Mouse (Mus musculus) hindbrain, embryonic 11.5 days (tissue): ENCODE data around the gene 4931428F04Rik. TPM values are rescaled to one million over a fixed set of nuclear protein-coding genes. Genes with fewer than 3 reads are reported as not detected.

ENCODE experiments used
- ATAC-seq: fragments of 200-750 bp; cut with Nextera tagmentation; 2 replicates; pipeline ENCODE4 v1.8.0; 2017; ENCODE audit warnings: mild to moderate bottlenecking, moderate TSS enrichment, moderate library complexity; ENCODE audit not compliant: low FRiP score
- DNase-seq: peaks from one replicate; pipeline ENCODE4 v3.0.0-alpha.2; 2015; ENCODE audit warnings: low spot score
- H3K27ac ChIP-seq: fragments of 300-500 bp; sonication (generic); 2 replicates; pipeline ENCODE4 v1.5.1; 2014; ENCODE audit warnings: mild to moderate bottlenecking, low read depth, low read length
- H3K27me3 ChIP-seq: fragments of 300-500 bp; sonication (generic); 2 replicates; pipeline ENCODE4 v1.6.1; 2014; ENCODE audit warnings: mild to moderate bottlenecking, low read length, moderate library complexity, mixed read lengths; ENCODE audit not compliant: control insufficient read depth, insufficient read depth
- H3K36me3 ChIP-seq: fragments of 300-500 bp; sonication (generic); 2 replicates; pipeline ENCODE4 v1.6.1; 2014; ENCODE audit warnings: mild to moderate bottlenecking, low read length, moderate library complexity, mixed read lengths; ENCODE audit not compliant: control insufficient read depth, insufficient read depth
- H3K4me1 ChIP-seq: fragments of 300-500 bp; sonication (generic); replicated peaks from 2 replicates; pipeline ENCODE4 v1.6.1; 2014; ENCODE audit warnings: low read length, mixed read lengths; ENCODE audit not compliant: control insufficient read depth, insufficient read depth
- H3K4me2 ChIP-seq: fragments of 300-500 bp; sonication (generic); replicated peaks from 2 replicates; pipeline ENCODE4 v1.6.1; 2014; ENCODE audit warnings: mild to moderate bottlenecking, low read depth, low read length
- H3K4me3 ChIP-seq: fragments of 300-500 bp; sonication (generic); 2 replicates; pipeline ENCODE4 v1.5.1; 2014; ENCODE audit warnings: low read depth, low read length
- H3K9ac ChIP-seq: fragments of 300-500 bp; sonication (generic); 2 replicates; pipeline ENCODE4 v1.6.1; 2014; ENCODE audit warnings: low read depth, low read length
- H3K9me3 ChIP-seq: fragments of 300-500 bp; sonication (generic); 2 replicates; pipeline ENCODE4 v1.6.1; 2016; ENCODE audit warnings: low read length; ENCODE audit not compliant: control insufficient read depth
- WGBS: fragments of 180-500 bp; shearing (Covaris S2); extraction: QIAGEN DNeasy Blood & Tissue Kit; methylation state at CpG from one replicate; pipeline ENCODE4 v1.1.7; 2014; 5-methylcytosine and 5-hydroxymethylcytosine counted together
- polyA plus RNA-seq: library from polyadenylated mRNA; unstranded; fragments of >200 nt; fragmentation: Nextera tagmentation; extraction: Ambion mirVana; gene quantifications from 2 replicates; pipeline ENCODE4 v1.2.1, GENCODE M21; 2014

4931428F04Rik gene
- polyA plus RNA-seq, 1 experiment from 2014 or later: 31.7 TPM

GRCm38 (mm10) chr8:105285514-105285913, 4.2 kb downstream of the 4931428F04Rik start:
- H3K9ac ChIP-seq: no peak overlapping the region

GRCm38 (mm10) chr8:105283074-105283473, 6.6 kb downstream of the 4931428F04Rik start:
- no peaks in the 10 kb centered on the region for H3K9me3 ChIP-seq
- no peak overlapping the region for H3K4me3 ChIP-seq
- peak; percentile 43; the same call in 1 of the 2 replicates for ATAC-seq
- 0 out of 2 replicates have a peak, but pooled peaks cover 1% of the 10 kb centered on the region for H3K4me1 ChIP-seq
- H3K4me2 ChIP-seq: no peak overlapping the region
- H3K9ac ChIP-seq: no peak overlapping the region
- peaks cover 16% of the 10 kb centered on the region for H3K27me3 ChIP-seq
- peaks cover 2% of the 10 kb centered on the region; the same call in 1 of the 2 replicates for H3K36me3 ChIP-seq
- 30% methylated on average over 23 of the region's 23 CpGs for whole genome bisulfite sequencing
- no peak overlapping the region for H3K27ac ChIP-seq
- DNase-seq: peak; percentile 71

More at GRCm38 (mm10) chr8:105285514-105285913, 4.2 kb downstream of the 4931428F04Rik start:
- Histone ChIP-seq H3K27me3 (peaks cover 8% of the 10 kb centered on the region), H3K4me2 (no peak overlapping the region), H3K9me3 (no peaks in the 10 kb centered on the region), H3K4me1 (peaks cover 15% of the 10 kb centered on the region; the same call in 1 of the 2 replicates), H3K27ac (no peak overlapping the region), H3K36me3 (peaks cover 2% of the 10 kb centered on the region; the same call in 1 of the 2 replicates), H3K4me3 (no peak overlapping the region)
- DNase-seq (no peak), ATAC-seq (no peak)
- 33% methylated on average over 12 of the region's 12 CpGs for whole genome bisulfite sequencing

GRCm38 (mm10) chr8:105282239-105282638, 7.4 kb downstream of the 4931428F04Rik start:
- no peak overlapping the region for H3K4me2 ChIP-seq
- peaks cover 2% of the 10 kb centered on the region; the same call in 1 of the 2 replicates for H3K36me3 ChIP-seq
- no peaks in the 10 kb centered on the region for H3K9me3 ChIP-seq
- H3K27ac ChIP-seq: no peak overlapping the region
- H3K9ac ChIP-seq: no peak overlapping the region
- H3K4me1 ChIP-seq: no peaks in the 10 kb centered on the region
- DNase-seq (no peak), ATAC-seq (no peak)
- 88% methylated on average over 4 of the region's 4 CpGs for WGBS
- peaks cover 24% of the 10 kb centered on the region for H3K27me3 ChIP-seq
- no peak overlapping the region for H3K4me3 ChIP-seq

GRCm38 (mm10) chr8:105281821-105282220, 7.8 kb downstream of the 4931428F04Rik start:
- H3K9ac ChIP-seq: no peak overlapping the region
- peaks cover 2% of the 10 kb centered on the region; the same call in 1 of the 2 replicates for H3K36me3 ChIP-seq
- H3K4me3 ChIP-seq: no peak overlapping the region
- H3K27ac ChIP-seq: no peak overlapping the region
- DNase-seq: no peak
- H3K4me1 ChIP-seq: no peaks in the 10 kb centered on the region
- 85% methylated on average over 12 of the region's 12 CpGs for WGBS
- H3K4me2 ChIP-seq: no peak overlapping the region
- peaks cover 28% of the 10 kb centered on the region for H3K27me3 ChIP-seq
- ATAC-seq: no peak
- H3K9me3 ChIP-seq: no peaks in the 10 kb centered on the region

- H3K9me3 ChIP-seq: no peaks in the 10 kb centered on the region
- H3K4me3 ChIP-seq: no peak overlapping the region
- peaks cover 2% of the 10 kb centered on the region; the same call in 1 of the 2 replicates for H3K36me3 ChIP-seq
- no peak overlapping the region for H3K4me2 ChIP-seq
- WGBS: 69% methylated on average over 3 of the region's 3 CpGs
- H3K9ac ChIP-seq: no peak overlapping the region
- no peak overlapping the region for H3K27ac ChIP-seq
- H3K27me3 ChIP-seq: peaks cover 41% of the 10 kb centered on the region
- ATAC-seq (no peak), DNase-seq (no peak)
- peaks cover 10% of the 10 kb centered on the region; the same call in 1 of the 2 replicates for H3K4me1 ChIP-seq
These were observed 9.1 kb downstream of the 4931428F04Rik start for GRCm38 (mm10) chr8:105280567-105280966.

- Histone ChIP-seq H3K36me3 (peaks cover 2% of the 10 kb centered on the region; the same call in 1 of the 2 replicates), H3K27me3 (peaks cover 55% of the 10 kb centered on the region), H3K9ac (no peak overlapping the region), H3K4me2 (no peak overlapping the region), H3K4me3 (no peak overlapping the region), H3K27ac (no peak overlapping the region), H3K9me3 (no peaks in the 10 kb centered on the region), H3K4me1 (peaks cover 10% of the 10 kb centered on the region; the same call in 1 of the 2 replicates)
- peak; percentile 22 for DNase-seq
- 4% methylated on average over 28 of the region's 28 CpGs for WGBS
- no peak for ATAC-seq
These were observed 10.7 kb downstream of the 4931428F04Rik start for GRCm38 (mm10) chr8:105278911-105279334.

GRCm38 (mm10) chr8:105276292-105277120, 13.2 kb downstream of the 4931428F04Rik start:
- Histone ChIP-seq H3K27me3 (peaks cover 77% of the 10 kb centered on the region), H3K4me2 (peak overlapping the region; percentile 72), H3K36me3 (no peaks in the 10 kb centered on the region), H3K9me3 (no peaks in the 10 kb centered on the region), H3K27ac (no peak overlapping the region), H3K9ac (peak overlapping the region; percentile 40; the same call in 1 of the 2 replicates), H3K4me3 (peak overlapping the region; percentile 33), H3K4me1 (peaks cover 10% of the 10 kb centered on the region; the same call in 1 of the 2 replicates)
- DNase-seq (peak; percentile 74), ATAC-seq (peak; percentile 77)
- WGBS: 2% methylated on average over 29 of the region's 30 CpGs

GRCm38 (mm10) chr8:105275840-105276239, 13.8 kb downstream of the 4931428F04Rik start, which contains the start of gene Nol3:
Gene Nol3 (plus strand): TSS chr8:105276140.
- Histone ChIP-seq H3K9ac (peak within 1 kb of the TSS; percentile 40; the same call in 1 of the 2 replicates), H3K4me1 (peaks cover 11% of the 10 kb centered on the region; the same call in 1 of the 2 replicates), H3K9me3 (no peaks in the 10 kb centered on the region), H3K4me3 (peak within 1 kb of the TSS; percentile 33), H3K4me2 (peak within 1 kb of the TSS; percentile 72), H3K36me3 (no peaks in the 10 kb centered on the region), H3K27me3 (peaks cover 84% of the 10 kb centered on the region), H3K27ac (no peak within 1 kb of the TSS)
- 9% methylated on average over 10 of the region's 10 CpGs for WGBS
- ATAC-seq: no peak
- no peak for DNase-seq
